Mouse (Mus musculus) Patski (cell line): ENCODE data around the gene Mical2. TPM values are rescaled to one million over a fixed set of nuclear protein-coding genes. Genes with fewer than 3 reads are reported as not detected.

Experiments used
- ATAC-seq: fragments of 100-300 bp; one replicate; pipeline ENCODE4 v1.8.0; 2021
- CTCF ChIA-PET: fragments of 350-600 bp; sonication (Branson Sonifier 250); formaldehyde crosslinking; loops from one replicate; lab custom pipeline; 2022; ENCODE audit warnings: inconsistent platforms; lab: Charles Lee
- POLR2A ChIA-PET: fragments of 350-600 bp; sonication (Branson Sonifier 250); formaldehyde crosslinking; loops from one replicate; lab custom pipeline; 2022; ENCODE audit warnings: antibody characterized with exemption, inconsistent platforms; lab: Charles Lee
- DNase-seq: peaks from one replicate; pipeline ENCODE4 v3.0.0-alpha.2; 2011; ENCODE audit warnings: low read depth, low spot score
- H3K27me3 ChIP-seq: fragments of 371-371 bp; one replicate; pipeline ENCODE4 v1.5.1; 2021
- CTCF ChIP-seq: fragments of 100-300 bp; IDR thresholded peaks from one replicate; pipeline ENCODE4 v1.5.1; 2021
- in situ Hi-C: fragments of 300-500 bp; cut with MboI; formaldehyde crosslinking; loops from 3 replicates; pipeline ENCODE4 v1.11.1; 2018; ENCODE audit warnings: low pct_unique_long_range_greater_than_20kb, mixed read lengths
- polyA plus RNA-seq: library from polyadenylated mRNA; unstranded; gene quantifications from one replicate; pipeline ENCODE4 v1.2.3, GENCODE M21; 2021

The Mical2 gene
- polyA plus RNA-seq, 1 experiment from 2014 or later, result 50.7 TPM

DNA sequence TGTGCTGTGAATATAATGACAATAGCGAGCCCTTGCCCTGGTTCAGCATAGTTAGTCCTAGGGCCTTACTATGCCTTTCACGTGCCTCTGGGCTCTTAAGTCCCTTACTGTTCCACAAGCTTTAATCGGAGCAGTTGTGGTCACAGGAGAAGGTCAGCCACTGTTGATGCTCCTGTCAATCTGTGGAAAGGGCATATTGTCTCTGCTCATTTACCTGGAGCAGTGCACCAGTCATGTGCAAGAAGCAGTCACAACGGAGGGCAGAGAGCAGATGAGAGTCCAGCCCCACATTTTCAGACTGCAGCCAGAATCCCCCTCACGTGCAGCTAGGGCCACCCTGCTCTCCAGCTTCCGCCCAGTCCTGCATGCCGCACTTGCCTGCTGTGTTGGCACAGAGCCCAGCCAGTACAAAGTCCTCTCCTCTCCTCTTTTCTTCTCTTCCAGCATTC lies 128.9 kb downstream of the Mical2 start:
- DNase-seq (no peak), ATAC-seq (no peak)
- POLR2A ChIA-PET, result no interaction called here
- CTCF ChIA-PET, result no interaction called here
- in situ Hi-C loops, result loop anchor here (25.0 kb wide), 1 partner anchor 567 kb away; the partner anchor contains the start of gene Galnt18
- no peaks in the 10 kb centered on the region for H3K27me3 ChIP-seq
- TF ChIP-seq CTCF, result no peak

DNA sequence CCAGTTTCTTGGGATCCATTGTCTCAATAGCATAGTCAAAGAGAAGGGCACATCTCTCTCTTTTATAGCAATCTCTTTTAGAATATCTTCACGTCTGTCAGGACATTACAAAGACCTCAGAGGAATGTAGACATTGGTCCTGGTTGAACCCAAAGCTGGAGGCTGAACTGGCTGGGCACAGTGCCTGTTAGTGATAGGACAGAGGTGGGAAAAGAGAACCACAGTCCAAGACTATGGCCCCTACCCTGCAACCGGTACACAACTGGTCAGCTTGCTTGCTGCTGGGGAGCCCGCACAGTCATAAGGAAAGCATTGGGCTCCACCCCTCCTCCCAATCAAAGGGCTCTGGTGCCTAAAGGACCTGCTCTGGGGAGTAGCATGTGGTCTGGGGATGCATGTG lies 133.9 kb downstream of the Mical2 start:
- ATAC-seq (no peak), DNase-seq (no peak)
- POLR2A ChIA-PET, result no interaction called here
- in situ Hi-C loops, result loop anchor here (25.0 kb wide), 1 partner anchor 572 kb away; the partner anchor contains the start of gene Galnt18
- no peak for TF ChIP-seq CTCF
- CTCF ChIA-PET, result no interaction called here
- H3K27me3 ChIP-seq, result no peaks in the 10 kb centered on the region

DNA sequence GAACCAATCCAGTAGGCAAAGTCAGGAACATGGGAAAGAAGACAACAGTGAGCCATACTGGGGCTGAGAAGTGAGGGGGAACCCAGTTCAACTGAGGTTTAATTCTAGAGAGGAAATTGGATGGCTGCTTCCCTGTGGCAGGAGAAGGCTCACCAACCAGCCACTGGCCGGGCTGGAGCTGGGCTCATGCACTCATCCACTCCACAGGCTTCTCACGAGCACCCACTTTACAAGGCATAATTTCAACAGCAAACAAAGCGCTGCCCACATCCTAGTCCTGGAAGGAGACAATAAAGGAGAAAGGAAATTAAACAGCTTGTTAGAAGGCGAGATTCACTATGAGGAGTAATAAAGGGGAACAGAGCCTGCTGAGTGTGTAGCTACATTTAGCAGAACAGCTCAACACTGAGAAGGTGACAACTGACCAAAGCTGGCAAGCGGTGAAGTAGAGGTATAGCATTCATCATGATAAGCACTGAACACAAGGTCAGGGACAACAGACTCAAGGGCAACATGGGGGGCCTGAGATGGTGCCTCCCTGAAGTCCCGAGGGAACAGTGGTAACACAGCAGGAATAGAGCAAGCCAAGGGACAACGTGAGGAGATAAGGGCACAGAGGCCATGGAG lies 137.0 kb downstream of the Mical2 start:
- ChIA-PET CTCF (interaction anchor here (0.7 to 1.8 kb wide), 2 partner anchors 11 to 149 kb away, joined by 3 to 5 read pairs; no protein-coding TSS in a partner anchor), POLR2A (no interaction called here)
- TF ChIP-seq CTCF, result no peak
- in situ Hi-C loops, result loop anchor here (25.0 kb wide), 1 partner anchor 575 kb away; the partner anchor contains the start of gene Galnt18
- DNase-seq (no peak), ATAC-seq (no peak)
- H3K27me3 ChIP-seq, result no peaks in the 10 kb centered on the region

DNA sequence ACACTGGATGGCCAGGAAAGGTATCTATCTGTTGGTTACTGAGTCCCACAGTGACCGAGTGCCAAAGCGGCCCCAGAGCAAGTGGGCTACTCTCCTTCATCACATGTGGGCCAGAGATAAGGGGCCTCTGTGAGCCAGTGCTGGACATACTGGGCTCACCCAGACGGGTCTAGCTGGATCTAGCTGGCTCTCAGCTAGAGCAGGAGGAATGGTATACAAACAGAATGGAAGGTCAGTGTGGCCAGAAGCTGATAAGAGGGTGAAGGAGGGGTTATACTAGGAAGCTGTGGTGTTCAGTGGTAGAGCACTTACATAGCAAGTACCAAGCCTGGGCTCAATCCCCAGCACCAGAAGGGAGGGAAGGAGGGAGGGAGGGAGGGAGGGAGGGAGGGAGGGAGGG lies 140.2 kb downstream of the Mical2 start:
- H3K27me3 ChIP-seq, result no peaks in the 10 kb centered on the region
- POLR2A ChIA-PET, result no interaction called here
- no peak for TF ChIP-seq CTCF
- no peak for DNase-seq
- CTCF ChIA-PET, result no interaction called here
- in situ Hi-C loops, result loop anchor here (25.0 kb wide), 1 partner anchor 579 kb away; the partner anchor contains the start of gene Galnt18
- ATAC-seq, result no peak

- peak; percentile 49 for ATAC-seq
- ChIA-PET CTCF (interaction anchor here (0.7 to 3.8 kb wide), 18 partner anchors 11 to 284 kb away, joined by 3 to 36 read pairs (median 4); no protein-coding TSS in a partner anchor), POLR2A (interaction anchor here (1.2 kb wide), 1 partner anchor 20 kb away, joined by 3 read pairs; no protein-coding TSS in a partner anchor)
- in situ Hi-C loops, result loop anchor here (25.0 kb wide), 1 partner anchor 582 kb away; the partner anchor contains the start of gene Galnt18
- peak; percentile 96 for TF ChIP-seq CTCF
- no peaks in the 10 kb centered on the region for H3K27me3 ChIP-seq
- peak; percentile 43 for DNase-seq
These were observed 143.4 kb downstream of the Mical2 start for GRCm38 (mm10) chr7:112369046-112369445.

GRCm38 (mm10) chr7:112369977-112370376 lies 144.3 kb downstream of the Mical2 start:
- DNase-seq (no peak), ATAC-seq (no peak)
- ChIA-PET POLR2A (no interaction called here), CTCF (interaction anchor here (0.8 to 3.8 kb wide), 4 partner anchors 14 to 186 kb away, joined by 3 to 36 read pairs (median 12); no protein-coding TSS in a partner anchor)
- H3K27me3 ChIP-seq, result no peaks in the 10 kb centered on the region
- no peak for TF ChIP-seq CTCF
- in situ Hi-C loops, result loop anchor here (5.0 to 25.0 kb wide), 4 partner anchors 188 to 765 kb away; partner anchors contain the start of gene Galnt18

DNA sequence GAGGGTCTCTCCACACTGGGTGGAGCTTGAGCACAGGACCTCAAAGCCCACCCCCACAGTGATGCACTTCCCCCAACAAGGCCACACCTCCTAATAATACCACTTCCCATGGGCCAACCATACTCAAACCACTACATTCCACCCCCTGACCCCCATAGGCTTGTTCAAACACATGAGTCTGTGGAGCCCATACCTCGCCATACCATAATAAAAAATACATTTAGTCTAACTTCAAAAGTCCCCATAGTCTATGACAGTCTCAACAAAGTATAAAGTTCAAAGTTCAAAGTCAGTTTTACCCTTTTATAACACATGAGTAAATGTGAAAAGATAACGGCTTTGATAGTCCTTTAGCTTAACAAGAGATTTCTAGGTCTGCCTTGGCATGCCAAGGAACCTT lies 145.7 kb downstream of the Mical2 start:
- in situ Hi-C loops, result loop anchor here (5.0 to 25.0 kb wide), 4 partner anchors 189 to 763 kb away; partner anchors contain the start of gene Galnt18
- H3K27me3 ChIP-seq, result no peaks in the 10 kb centered on the region
- DNase-seq (no peak), ATAC-seq (no peak)
- ChIA-PET POLR2A (no interaction called here), CTCF (interaction anchor here (1.3 to 3.8 kb wide), 3 partner anchors 38 to 169 kb away, joined by 3 to 36 read pairs (median 4); no protein-coding TSS in a partner anchor)
- no peak for TF ChIP-seq CTCF

GRCm38 (mm10) chr7:112374035-112374434 lies 148.4 kb downstream of the Mical2 start:
- ATAC-seq (no peak), DNase-seq (no peak)
- CTCF ChIA-PET, result no interaction called here
- POLR2A ChIA-PET, result no interaction called here
- no peak for TF ChIP-seq CTCF
- in situ Hi-C loops, result loop anchor here (5.0 to 25.0 kb wide), 4 partner anchors 192 to 761 kb away; partner anchors contain the start of gene Galnt18
- H3K27me3 ChIP-seq, result no peaks in the 10 kb centered on the region

DNA sequence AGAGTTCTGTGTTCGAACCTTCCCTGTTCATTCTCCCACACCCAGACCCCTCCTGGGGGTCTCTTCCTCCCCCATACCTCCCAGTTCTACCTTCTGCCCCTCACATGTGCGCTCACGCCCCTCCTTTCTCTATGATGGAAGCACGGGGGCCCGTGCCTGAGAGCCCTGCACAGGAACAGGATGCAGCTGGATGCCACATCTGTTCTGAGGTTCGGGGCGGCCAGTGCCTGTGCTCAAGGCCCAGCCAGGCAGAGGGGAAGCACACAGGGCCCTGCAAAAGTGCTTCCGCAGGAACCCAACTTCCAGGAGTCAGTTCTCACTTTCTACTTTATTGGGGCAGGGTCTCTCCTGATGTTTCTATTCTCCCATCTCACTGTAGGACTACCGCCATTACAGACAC lies 149.4 kb downstream of the Mical2 start:
- DNase-seq, result no peak
- in situ Hi-C loops, result loop anchor here (10.0 to 25.0 kb wide), 2 partner anchors 760 to 887 kb away; no protein-coding TSS in a partner anchor
- POLR2A ChIA-PET, result interaction anchor here (0.6 kb wide), 1 partner anchor 1025 kb away, joined by 4 read pairs; no protein-coding TSS in a partner anchor
- CTCF ChIA-PET, result no interaction called here
- no peak for ATAC-seq
- TF ChIP-seq CTCF, result no peak
- no peaks in the 10 kb centered on the region for H3K27me3 ChIP-seq

DNA sequence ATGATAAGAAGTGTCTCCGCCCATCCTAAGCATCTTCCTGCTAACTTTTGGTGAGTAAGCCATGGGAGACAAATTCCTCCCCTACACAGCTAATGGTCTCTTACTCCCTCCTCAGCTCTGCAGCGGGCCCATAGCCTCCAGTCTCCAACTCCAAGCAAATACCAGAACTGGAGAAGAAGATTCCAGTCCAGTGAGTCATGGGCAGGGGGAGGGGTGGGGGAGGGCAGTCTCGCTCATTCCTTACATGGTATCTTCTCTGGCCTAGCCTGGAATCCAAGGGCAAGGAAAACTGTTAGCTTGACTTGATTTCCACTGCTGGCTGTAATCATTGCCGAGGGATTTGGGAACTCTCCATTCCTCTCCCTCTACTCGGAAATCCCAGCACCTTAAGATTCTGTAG lies 150.2 kb downstream of the Mical2 start:
- no peaks in the 10 kb centered on the region for H3K27me3 ChIP-seq
- DNase-seq (peak; percentile 78), ATAC-seq (peak; percentile 73)
- in situ Hi-C loops, result loop anchor here (10.0 to 25.0 kb wide), 2 partner anchors 759 to 886 kb away; no protein-coding TSS in a partner anchor
- ChIA-PET CTCF (interaction anchor here (0.9 to 1.2 kb wide), 5 partner anchors 23 to 756 kb away, joined by 3 to 5 read pairs (median 3); no protein-coding TSS in a partner anchor), POLR2A (interaction anchor here (0.6 to 0.7 kb wide), 2 partner anchors 150 to 831 kb away, joined by 3 to 4 read pairs; no protein-coding TSS in a partner anchor)
- no peak for TF ChIP-seq CTCF
